Comparison of ENCODE assay signal across 9 mouse cellular contexts in the genomic region with DNA sequence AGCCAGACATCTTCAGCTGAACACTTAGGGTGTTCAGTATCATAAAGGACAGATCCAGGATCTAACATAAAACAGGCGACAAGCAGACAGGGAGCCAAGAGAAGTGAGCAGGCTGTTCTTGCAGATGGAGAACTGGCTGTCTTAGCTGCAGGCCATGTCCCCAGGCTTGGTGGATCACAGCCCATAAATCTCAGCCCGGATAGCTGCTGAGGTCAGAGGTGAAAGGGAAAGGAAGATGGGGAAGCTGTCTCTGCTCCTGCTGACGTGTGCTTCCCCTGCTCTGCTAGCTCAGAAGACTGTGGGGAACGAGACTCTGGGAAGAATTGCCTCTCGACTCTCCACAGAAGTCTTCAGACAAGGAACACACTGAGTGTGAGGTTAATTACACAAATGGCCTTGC.
DNase-seq lines count a peak whose midpoint lies in the region; TF ChIP-seq lines count a peak whose summit lies in the region.
"Had no signal": no experiment of that assay in that cellular context is flagged by ENCODE, and none has a peak within 500 bp of the region (broad histone marks: within the 10 kb centered on the region; RNA-seq: fewer than 3 reads in every experiment).

No protein-coding gene starts in this region.

- no peaks in the 10 kb centered on the region for H3K27me3 ChIP-seq in cerebellum, adult 2 months (ENCODE audit: control insufficient read depth, insufficient read depth, low read length)

- WGBS in cerebellum, adult 2 months: 56% methylated on average over 5 of the region's 5 CpGs

- no peak overlapping the region for H3K4me3 ChIP-seq in gastrocnemius, adult 2 months
- no peak overlapping the region for H3K4me3 ChIP-seq in cerebellum, adult 2 months (replicated peaks; ENCODE audit: insufficient read depth, low read depth, low read length)

- intact Hi-C loops in gastrocnemius, adult 2 months (cut with DNase I): loop anchor here (5.0 kb wide), 1 partner anchor 208 kb away; no protein-coding TSS in a partner anchor
- intact Hi-C loops in gastrocnemius, postnatal 36 days (cut with DNase I): no loop called here
- intact Hi-C loops in left cerebral cortex, postnatal 36 days (cut with DNase I): no loop called here

- no peaks in the 10 kb centered on the region for H3K4me1 ChIP-seq in cerebellum, adult 2 months (ENCODE audit: control insufficient read depth, insufficient read depth, low read length)

- peak; percentile 65 for DNase-seq in gastrocnemius, adult 2 months
- DNase-seq in gastrocnemius, postnatal 36 days: no peak
- peak; percentile 63 for DNase-seq in embryo, embryonic 10.5 days (ENCODE audit: low spot score)
- DNase-seq in kidney, postnatal 10 days: peak; percentile 72
- peak; percentile 61 for DNase-seq in lung, postnatal 36 days
- no peak for DNase-seq in left cerebral cortex, postnatal 36 days (ENCODE audit: low spot score in 2 of 2)
- DNase-seq in cerebellum, adult 2 months: no peak
- DNase-seq in layer of hippocampus, adult 9-11 months: no peak
- DNase-seq: cerebellum, adult 8-10 months had no signal

- peak overlapping the region; percentile 70 for H3K27ac ChIP-seq in gastrocnemius, adult 2 months
- no peak overlapping the region for H3K27ac ChIP-seq in cerebellum, adult 2 months (ENCODE audit: insufficient read depth, low read length)

- no peak for TF ChIP-seq CTCF in gastrocnemius, adult 2 months (IDR thresholded peaks at IDR 0.05)
- no peak for TF ChIP-seq CTCF in cerebellum, adult 2 months (IDR thresholded peaks at IDR 0.05; ENCODE audit: borderline replicate concordance, insufficient read depth, low read depth, low read length)

- no peak for TF ChIP-seq POLR2A in cerebellum, adult 2 months (IDR thresholded peaks at IDR 0.05; ENCODE audit: borderline replicate concordance, insufficient read depth, low read length)

Comparison
In these comparisons a context has a peak if more than half of its experiments do, and no peak if none do; other contexts are left out.
1. DNase-seq: peak in gastrocnemius, adult 2 months (single experiment), embryo, embryonic 10.5 days (single experiment), kidney, postnatal 10 days (single experiment) and lung, postnatal 36 days (single experiment); none in gastrocnemius, postnatal 36 days (0 of 2), left cerebral cortex, postnatal 36 days (0 of 2), cerebellum, adult 2 months (0 of 2) and layer of hippocampus, adult 9-11 months (single experiment).